Mouse (Mus musculus) E14TG2a.4 (cell line): ENCODE results near the gene Scn4a.

Source experiments
- CTCF ChIP-seq: conservative IDR thresholded peaks from 2 replicates; pipeline ENCODE4 v1.5.1; 2014; ENCODE audit warnings: low read length
- POU5F1 ChIP-seq: IDR thresholded peaks from 2 replicates; pipeline ENCODE4 v1.6.1; 2014; ENCODE audit warnings: low read length, borderline replicate concordance

DNA sequence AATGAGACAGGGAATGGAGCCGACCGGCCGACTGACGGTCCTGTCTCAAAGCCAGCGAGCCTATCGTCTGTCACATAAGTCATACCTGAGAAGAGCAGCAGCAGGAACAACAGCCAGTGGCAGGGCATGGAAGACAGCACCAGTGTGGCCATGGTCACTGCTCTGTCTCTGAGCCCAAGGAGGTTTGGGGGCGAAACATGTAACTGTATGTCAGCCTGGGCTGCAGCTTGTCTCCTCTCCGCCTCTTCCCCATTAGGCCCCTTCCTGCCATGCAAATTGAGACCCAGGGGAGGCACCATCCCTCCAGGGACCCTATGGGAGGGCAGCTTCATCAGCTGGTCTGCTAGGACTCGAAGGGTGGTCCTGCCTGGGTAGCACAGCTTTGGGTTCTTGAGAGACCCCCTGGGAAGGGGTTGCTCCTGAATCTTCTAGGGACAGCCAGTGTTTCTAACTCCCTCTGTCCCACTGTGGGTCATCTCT is 38.7 kb downstream of the Scn4a start, which contains the start of gene Cd79b:
- TF ChIP-seq CTCF (no peak), POU5F1 (no peak)
